Mouse (Mus musculus) MEL (cell line): ENCODE results near the gene Cela2a.

Experiments used
- CHD2 ChIP-seq: IDR thresholded peaks from 2 replicates; pipeline ENCODE4 v1.6.1; 2011; ENCODE audit warnings: low read length, improper control_type of control experiment
- CTCF ChIP-seq, 3 experiments: IDR thresholded peaks in 2 of 3; conservative IDR thresholded peaks in 1 of 3; 2 replicates each; pipeline ENCODE4 v1.5.1; 2011 to 2012; ENCODE audit warnings: low read length in 3 of 3, low read depth in 2 of 3, mild to moderate bottlenecking in 2 of 3, improper control_type of control experiment in 1 of 3, inconsistent platforms in 1 of 3, mixed read lengths in 1 of 3, moderate library complexity in 1 of 3; ENCODE audit not compliant: control insufficient read depth in 1 of 3, insufficient read depth in 1 of 3, poor library complexity in 1 of 3, severe bottlenecking in 1 of 3
- ELF1 ChIP-seq: IDR thresholded peaks from 2 replicates; pipeline ENCODE4 v1.6.1; 2014; ENCODE audit warnings: low read depth, mild to moderate bottlenecking, inconsistent platforms, low read length, improper control_type of control experiment, moderate library complexity
- GABPA ChIP-seq: IDR thresholded peaks from 2 replicates; pipeline ENCODE4 v1.6.1; 2012; ENCODE audit warnings: low read depth, mild to moderate bottlenecking, inconsistent platforms, low read length, improper control_type of control experiment, moderate library complexity
- GATA1 ChIP-seq: IDR thresholded peaks from 2 replicates; pipeline ENCODE4 v1.6.1; 2011; ENCODE audit warnings: low read depth, low read length, improper control_type of control experiment
- HCFC1 ChIP-seq: IDR thresholded peaks from 2 replicates; pipeline ENCODE4 v1.6.1; 2012; ENCODE audit warnings: low read depth, mild to moderate bottlenecking, inconsistent platforms, low read length, improper control_type of control experiment, moderate library complexity
- MAX ChIP-seq: IDR thresholded peaks from 2 replicates; pipeline ENCODE4 v1.6.1; 2011; ENCODE audit warnings: low read length, improper control_type of control experiment
- MEF2A ChIP-seq: IDR thresholded peaks from 2 replicates; pipeline ENCODE4 v1.6.1; 2014; ENCODE audit warnings: low read depth, mild to moderate bottlenecking, inconsistent platforms, low read length, improper control_type of control experiment; ENCODE audit not compliant: poor library complexity, insufficient replicate concordance, severe bottlenecking; ENCODE audit errors: extremely low read depth
- POLR2A ChIP-seq, 2 experiments: IDR thresholded peaks; 2 replicates each; pipeline ENCODE4 v1.6.1; 2011 to 2012; ENCODE audit warnings: low read length in 2 of 2, mild to moderate bottlenecking in 2 of 2, control low read depth in 1 of 2, improper control_type of control experiment in 1 of 2, low read depth in 1 of 2, moderate library complexity in 1 of 2; ENCODE audit not compliant: control insufficient read depth in 1 of 2, insufficient read depth in 1 of 2, poor library complexity in 1 of 2
- POLR2AphosphoS2 ChIP-seq: IDR thresholded peaks from 2 replicates; pipeline ENCODE4 v1.6.1; 2011; ENCODE audit warnings: low read length, improper control_type of control experiment
- TBP ChIP-seq: IDR thresholded peaks from 2 replicates; pipeline ENCODE4 v1.8.0; 2011; ENCODE audit warnings: low read depth, low read length, improper control_type of control experiment
- UBTF ChIP-seq: IDR thresholded peaks from 2 replicates; pipeline ENCODE4 v1.6.1; 2012; ENCODE audit warnings: low read depth, mild to moderate bottlenecking, inconsistent platforms, low read length, improper control_type of control experiment, moderate library complexity, borderline replicate concordance; ENCODE audit not compliant: insufficient read depth
- USF1 ChIP-seq: IDR thresholded peaks from 2 replicates; pipeline ENCODE4 v1.6.1; 2014; ENCODE audit warnings: low read depth, mild to moderate bottlenecking, inconsistent platforms, low read length, improper control_type of control experiment, moderate library complexity
- ZC3H11A ChIP-seq: IDR thresholded peaks from 2 replicates; pipeline ENCODE4 v1.6.1; 2012; ENCODE audit warnings: low read depth, mild to moderate bottlenecking, inconsistent platforms, low read length, improper control_type of control experiment

DNA sequence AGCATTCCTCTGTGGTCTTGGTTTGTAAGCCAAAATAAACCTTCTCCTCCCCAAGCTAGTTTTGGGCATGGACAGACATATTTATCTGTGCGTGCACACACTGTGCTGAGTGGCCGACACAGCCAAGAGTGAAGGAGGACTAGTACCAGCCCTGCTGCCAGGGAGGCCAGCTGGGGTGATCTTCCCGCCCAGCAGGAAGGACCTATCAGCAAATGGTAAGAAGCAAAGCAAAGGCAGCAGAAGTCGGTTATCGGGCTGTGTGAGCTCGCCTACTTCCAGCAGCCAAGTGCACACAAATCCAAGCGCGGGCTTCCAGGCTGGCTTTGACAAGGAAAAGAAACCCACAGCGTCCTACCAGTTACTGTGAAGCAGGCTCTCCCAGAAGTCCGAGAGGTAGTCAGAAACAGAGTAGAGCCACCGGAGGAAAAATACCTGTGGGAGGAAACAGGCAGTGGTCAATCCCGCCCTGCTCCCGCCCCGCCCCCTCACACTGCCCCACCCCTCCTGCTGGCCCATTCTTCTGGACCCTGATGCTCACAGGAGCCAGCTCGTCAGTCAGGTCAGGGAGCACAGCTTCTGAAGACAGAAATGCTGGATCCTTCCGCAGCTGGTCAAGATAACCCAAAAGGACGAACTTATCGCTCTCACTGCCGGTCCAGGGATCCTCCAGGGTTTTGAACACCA, 58.5 kb downstream of the Cela2a start:
- peak in 1 of 2 experiments; percentile 63; a peak in 2 of 4 replicates for TF ChIP-seq POLR2A (IDR thresholded peaks at IDR 0.05; ENCODE audit: control insufficient read depth in 1 of 2, insufficient read depth in 1 of 2, low read depth in 1 of 2, low read length in 2 of 2, poor library complexity in 1 of 2)
- peak; percentile 49; the same call in 1 of the 2 replicates for TF ChIP-seq GATA1
- TF ChIP-seq CHD2: no peak
- no peak for TF ChIP-seq USF1
- 0 out of 2 replicates have a peak, but pooled peaks have one; percentile 10 for TF ChIP-seq HCFC1
- no peak for TF ChIP-seq ZC3H11A
- no peak for TF ChIP-seq UBTF
- no peak for TF ChIP-seq CTCF (IDR thresholded peaks at IDR 0.05 in 2 of 3, conservative IDR thresholded peaks at IDR 0.05 in 1 of 3; ENCODE audit: control insufficient read depth in 1 of 3, insufficient read depth in 1 of 3, low read depth in 2 of 3, low read length in 3 of 3, poor library complexity in 1 of 3, severe bottlenecking in 1 of 3)
- TF ChIP-seq GABPA: no peak
- no peak for TF ChIP-seq POLR2AphosphoS2
- TF ChIP-seq TBP: peak; percentile 70; the same call in 1 of the 2 replicates
- TF ChIP-seq MEF2A: no peak
- no peak; the same call in 1 of the 2 replicates for TF ChIP-seq MAX
- TF ChIP-seq ELF1: no peak
